Mouse (Mus musculus) liver, adult 2 months (tissue): Measurements from ENCODE around the gene Taf1c. TPM values are rescaled to one million over a fixed set of nuclear protein-coding genes. Genes with fewer than 3 reads are reported as not detected.

Experiments used
- DNase-seq: peaks from one replicate; pipeline ENCODE4 v3.0.0-alpha.2; 2011; ENCODE audit warnings: low read depth, low spot score; ENCODE audit errors: extremely low read depth
- H3K27ac ChIP-seq: fragments of 200-500 bp; replicated peaks from 2 replicates; pipeline ENCODE4 v1.5.1; 2012; ENCODE audit warnings: low read depth, mild to moderate bottlenecking, control low read depth, inconsistent platforms, low read length; ENCODE audit not compliant: insufficient read depth
- H3K27me3 ChIP-seq: fragments of 200-500 bp; 2 replicates; pipeline ENCODE4 v1.6.1; 2012; ENCODE audit warnings: mild to moderate bottlenecking, moderate library complexity, low read length, inconsistent platforms; ENCODE audit not compliant: control insufficient read depth, insufficient read depth
- H3K36me3 ChIP-seq: fragments of 200-500 bp; 2 replicates; pipeline ENCODE4 v1.6.1; 2012; ENCODE audit warnings: low read length, inconsistent platforms; ENCODE audit not compliant: control insufficient read depth, insufficient read depth
- H3K4me1 ChIP-seq: fragments of 200-500 bp; 2 replicates; pipeline ENCODE4 v1.6.1; 2011; ENCODE audit warnings: low read length; ENCODE audit not compliant: control insufficient read depth, insufficient read depth
- H3K4me3 ChIP-seq: fragments of 200-500 bp; 2 replicates; pipeline ENCODE4 v1.5.1; 2011; ENCODE audit warnings: low read depth, mild to moderate bottlenecking, control low read depth, low read length, moderate library complexity; ENCODE audit not compliant: insufficient read depth
- H3K79me2 ChIP-seq: fragments of 200-500 bp; 2 replicates; pipeline ENCODE4 v1.6.1; 2012; ENCODE audit warnings: inconsistent platforms, mild to moderate bottlenecking, low read length, moderate library complexity; ENCODE audit not compliant: control insufficient read depth, insufficient read depth
- H3K9ac ChIP-seq: fragments of 200-500 bp; 2 replicates; pipeline ENCODE4 v1.6.1; 2012; ENCODE audit warnings: low read depth, mild to moderate bottlenecking, control low read depth, inconsistent platforms, low read length
- CTCF ChIP-seq: fragments of 200-500 bp; IDR thresholded peaks from 2 replicates; pipeline ENCODE4 v1.5.1; 2011; ENCODE audit warnings: low read depth, low read length, control low read depth
- POLR2A ChIP-seq: fragments of 200-500 bp; IDR thresholded peaks from 2 replicates; pipeline ENCODE4 v1.6.1; 2011; ENCODE audit warnings: low read length, control low read depth; ENCODE audit not compliant: insufficient read depth; ENCODE audit errors: extremely low read depth
- WGBS: fragments of 180-500 bp; shearing (Covaris S2); methylation state at CpG from one replicate; pipeline ENCODE4 v1.1.7; 2018; 5-methylcytosine and 5-hydroxymethylcytosine counted together
- polyA plus RNA-seq: library from polyadenylated mRNA; depleted of rRNA; stranded (reverse); fragments of >200 nt; gene quantifications from 2 replicates; pipeline ENCODE4 v1.2.3, GENCODE M21; 2012
- total RNA-seq: library from RNA; depleted of rRNA; stranded (reverse); fragments of >200 nt; gene quantifications from 2 replicates; pipeline ENCODE4 v1.2.3, GENCODE M21; 2014

Taf1c gene
- total and polyA plus RNA-seq, 2 experiments = 0.83 to 3.6 TPM

- WGBS = 85% methylated on average over 1 of the region's 1 CpGs
- Histone ChIP-seq H3K4me1 (no peaks in the 10 kb centered on the region), H3K36me3 (no peaks in the 10 kb centered on the region), H3K9ac (no peak overlapping the region), H3K79me2 (no peaks in the 10 kb centered on the region), H3K27ac (no peak overlapping the region), H3K27me3 (no peaks in the 10 kb centered on the region; the same call in 1 of the 2 replicates), H3K4me3 (no peak overlapping the region)
- no peak for TF ChIP-seq POLR2A
- no peak for TF ChIP-seq CTCF
- no peak for DNase-seq
Measured at GRCm38 (mm10) chr8:119642960-119643359, 37.9 kb upstream of the Taf1c start.

- WGBS = 58% methylated on average over 5 of the region's 5 CpGs
- TF ChIP-seq POLR2A = no peak
- TF ChIP-seq CTCF = no peak
- no peak overlapping the region for H3K9ac ChIP-seq
- DNase-seq = no peak
- no peaks in the 10 kb centered on the region for H3K36me3 ChIP-seq
- no peaks in the 10 kb centered on the region for H3K4me1 ChIP-seq
- H3K4me3 ChIP-seq = no peak overlapping the region
- no peaks in the 10 kb centered on the region for H3K79me2 ChIP-seq
- no peaks in the 10 kb centered on the region; the same call in 1 of the 2 replicates for H3K27me3 ChIP-seq
- H3K27ac ChIP-seq = no peak overlapping the region
Measured at GRCm38 (mm10) chr8:119641058-119641457, 36.0 kb upstream of the Taf1c start.

DNA sequence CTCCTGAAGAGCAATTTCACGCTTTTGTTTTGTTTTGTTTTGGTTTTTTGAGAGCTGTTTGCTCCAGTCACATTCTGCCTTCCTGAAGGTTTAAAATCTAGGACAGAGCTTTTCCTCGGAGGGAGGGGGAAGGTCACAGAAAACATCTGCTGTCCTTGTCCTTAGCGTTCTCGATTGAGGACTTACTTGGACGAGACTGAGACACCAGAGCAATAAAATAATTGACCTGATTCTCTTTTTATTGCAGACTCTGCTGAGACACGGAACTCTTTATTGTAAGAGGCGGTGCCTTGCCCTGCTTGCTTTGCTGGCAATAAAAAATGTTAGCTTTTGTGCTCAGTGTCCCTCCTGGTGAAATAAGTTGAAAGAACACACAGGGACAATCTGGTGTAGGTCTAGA, 34.8 kb upstream of the Taf1c start:
- no peak for TF ChIP-seq POLR2A
- no peak for TF ChIP-seq CTCF
- Histone ChIP-seq H3K27ac (no peak overlapping the region), H3K27me3 (no peaks in the 10 kb centered on the region), H3K36me3 (no peaks in the 10 kb centered on the region), H3K4me3 (no peak overlapping the region), H3K9ac (no peak overlapping the region), H3K79me2 (no peaks in the 10 kb centered on the region), H3K4me1 (no peaks in the 10 kb centered on the region; the same call in 1 of the 2 replicates)
- 69% methylated on average over 7 of the region's 7 CpGs for WGBS
- DNase-seq = no peak

GRCm38 (mm10) chr8:119638261-119638660, 33.2 kb upstream of the Taf1c start:
- H3K9ac ChIP-seq = no peak overlapping the region
- DNase-seq = no peak
- WGBS = 74% methylated on average over 6 of the region's 6 CpGs
- H3K27ac ChIP-seq = no peak overlapping the region
- H3K79me2 ChIP-seq = no peaks in the 10 kb centered on the region
- no peak overlapping the region for H3K4me3 ChIP-seq
- no peaks in the 10 kb centered on the region; the same call in 1 of the 2 replicates for H3K4me1 ChIP-seq
- no peaks in the 10 kb centered on the region for H3K27me3 ChIP-seq
- H3K36me3 ChIP-seq = no peaks in the 10 kb centered on the region
- no peak for TF ChIP-seq POLR2A
- TF ChIP-seq CTCF = no peak

- Histone ChIP-seq H3K36me3 (no peaks in the 10 kb centered on the region), H3K27ac (no peak overlapping the region), H3K27me3 (no peaks in the 10 kb centered on the region), H3K79me2 (no peaks in the 10 kb centered on the region), H3K4me3 (no peak overlapping the region), H3K4me1 (no peaks in the 10 kb centered on the region; the same call in 1 of the 2 replicates), H3K9ac (no peak overlapping the region)
- TF ChIP-seq POLR2A (no peak), CTCF (no peak)
- 91% methylated on average over 4 of the region's 4 CpGs for WGBS
- no peak for DNase-seq
Measured at GRCm38 (mm10) chr8:119637381-119637780, 32.4 kb upstream of the Taf1c start.

GRCm38 (mm10) chr8:119636766-119637165, 31.7 kb upstream of the Taf1c start:
- Histone ChIP-seq H3K27me3 (no peaks in the 10 kb centered on the region), H3K27ac (no peak overlapping the region), H3K36me3 (no peaks in the 10 kb centered on the region), H3K4me3 (no peak overlapping the region), H3K79me2 (no peaks in the 10 kb centered on the region), H3K9ac (no peak overlapping the region), H3K4me1 (no peaks in the 10 kb centered on the region; the same call in 1 of the 2 replicates)
- TF ChIP-seq CTCF (no peak), POLR2A (no peak)
- WGBS = 70% methylated on average over 7 of the region's 7 CpGs
- no peak for DNase-seq
